Mouse (Mus musculus) skeletal muscle tissue, adult 2 months (tissue): ENCODE measurements around the gene Bahd1.

Experiments
- DNase-seq: peaks from one replicate; pipeline ENCODE4 v3.0.0-alpha.2; 2012; ENCODE audit warnings: low read depth, low spot score

Bahd1 gene

GRCm38 (mm10) chr2:118941341-118941740 lies 41.2 kb downstream of the Bahd1 start:
- DNase-seq: no peak

GRCm38 (mm10) chr2:118943232-118943631 lies 43.1 kb downstream of the Bahd1 start:
- DNase-seq: no peak

GRCm38 (mm10) chr2:118948818-118949217 lies 48.6 kb downstream of the Bahd1 start:
- DNase-seq: no peak

- DNase-seq: no peak
These were observed 49.5 kb downstream of the Bahd1 start for GRCm38 (mm10) chr2:118949699-118950098.

GRCm38 (mm10) chr2:118956497-118956896 lies 56.3 kb downstream of the Bahd1 start:
- no peak for DNase-seq

GRCm38 (mm10) chr2:118959644-118960043 lies 59.5 kb downstream of the Bahd1 start:
- DNase-seq: no peak

GRCm38 (mm10) chr2:118960413-118960812 lies 60.2 kb downstream of the Bahd1 start:
- no peak for DNase-seq

- no peak for DNase-seq
These were observed 61.4 kb downstream of the Bahd1 start for GRCm38 (mm10) chr2:118961546-118961945.

GRCm38 (mm10) chr2:118963007-118963675 lies 63.0 kb downstream of the Bahd1 start:
- no peak for DNase-seq

- no peak for DNase-seq
These were observed 63.5 kb downstream of the Bahd1 start for GRCm38 (mm10) chr2:118963676-118964012.

- no peak for DNase-seq
These were observed 69.5 kb downstream of the Bahd1 start for GRCm38 (mm10) chr2:118969585-118970147.

GRCm38 (mm10) chr2:118972048-118972447 lies 71.9 kb downstream of the Bahd1 start:
- DNase-seq: no peak

GRCm38 (mm10) chr2:118972687-118973376 lies 72.7 kb downstream of the Bahd1 start:
- DNase-seq: peak; percentile 58
